Mouse (Mus musculus) E14TG2a.4 (cell line): ENCODE measurements around the gene Lrrn2.

Experiments
- CTCF ChIP-seq: conservative IDR thresholded peaks from 2 replicates; pipeline ENCODE4 v1.5.1; 2014; ENCODE audit warnings: low read length
- POU5F1 ChIP-seq: IDR thresholded peaks from 2 replicates; pipeline ENCODE4 v1.6.1; 2014; ENCODE audit warnings: low read length, borderline replicate concordance

GRCm38 (mm10) chr1:132831963-132832362, 48.1 kb upstream of the Lrrn2 start:
- TF ChIP-seq CTCF, result no peak
- no peak for TF ChIP-seq POU5F1
